Mouse (Mus musculus) cortical plate, adult 2 months (tissue): ENCODE data around the gene Mettl16. TPM values are rescaled to one million over a fixed set of nuclear protein-coding genes. Genes with fewer than 3 reads are reported as not detected.

Source experiments
- H3K27ac ChIP-seq: fragments of 200-500 bp; 2 replicates; pipeline ENCODE4 v1.5.1; 2012; ENCODE audit warnings: low read length, control low read depth, inconsistent platforms; ENCODE audit not compliant: insufficient read depth
- H3K4me1 ChIP-seq: fragments of 200-500 bp; 2 replicates; pipeline ENCODE4 v1.6.1; 2011; ENCODE audit warnings: low read length; ENCODE audit not compliant: control insufficient read depth, insufficient read depth
- H3K4me3 ChIP-seq: fragments of 200-500 bp; 2 replicates; pipeline ENCODE4 v1.5.1; 2011; ENCODE audit warnings: mild to moderate bottlenecking, low read length, control low read depth; ENCODE audit not compliant: insufficient read depth
- CTCF ChIP-seq: fragments of 200-500 bp; IDR thresholded peaks from 2 replicates; pipeline ENCODE4 v1.5.1; 2011; ENCODE audit warnings: mild to moderate bottlenecking, control low read depth, low read length; ENCODE audit not compliant: insufficient read depth; ENCODE audit errors: extremely low read depth
- POLR2A ChIP-seq: fragments of 200-500 bp; IDR thresholded peaks from 2 replicates; pipeline ENCODE4 v1.6.1; 2011; ENCODE audit warnings: mild to moderate bottlenecking, low read length, control low read depth; ENCODE audit not compliant: insufficient read depth; ENCODE audit errors: extremely low read depth
- polyA plus RNA-seq: library from polyadenylated mRNA; depleted of rRNA; stranded (reverse); fragments of >200 nt; gene quantifications from 2 replicates; pipeline ENCODE4 v1.2.3, GENCODE M21; 2012

Mettl16 gene
- polyA plus RNA-seq, 1 experiment = 15.1 TPM

DNA sequence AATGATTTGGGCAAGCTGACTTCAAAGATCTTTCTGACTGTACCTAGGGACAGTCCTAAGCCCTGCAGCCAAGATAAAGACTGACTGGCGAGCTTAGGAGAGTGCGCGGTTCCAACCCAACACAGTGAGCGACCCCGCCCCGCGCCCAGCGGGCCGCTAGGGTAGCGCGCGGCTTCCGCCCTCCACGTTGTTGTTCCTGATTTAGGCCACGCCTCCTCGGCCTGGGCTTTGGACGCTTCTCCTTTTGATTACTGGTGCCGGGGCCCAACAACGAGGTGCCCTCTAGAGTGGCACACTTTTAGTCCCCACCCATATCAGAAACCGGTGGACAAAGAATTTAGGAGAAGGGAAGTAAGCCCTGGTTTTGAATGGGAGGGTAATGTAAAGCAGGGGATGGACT lies 59.2 kb downstream of the Mettl16 start:
- Histone ChIP-seq H3K4me1 (0 out of 2 replicates have a peak, but pooled peaks cover 3% of the 10 kb centered on the region), H3K27ac (peak overlapping the region; percentile 62), H3K4me3 (peak overlapping the region; percentile 90)
- TF ChIP-seq CTCF = no peak
- no peak for TF ChIP-seq POLR2A

DNA sequence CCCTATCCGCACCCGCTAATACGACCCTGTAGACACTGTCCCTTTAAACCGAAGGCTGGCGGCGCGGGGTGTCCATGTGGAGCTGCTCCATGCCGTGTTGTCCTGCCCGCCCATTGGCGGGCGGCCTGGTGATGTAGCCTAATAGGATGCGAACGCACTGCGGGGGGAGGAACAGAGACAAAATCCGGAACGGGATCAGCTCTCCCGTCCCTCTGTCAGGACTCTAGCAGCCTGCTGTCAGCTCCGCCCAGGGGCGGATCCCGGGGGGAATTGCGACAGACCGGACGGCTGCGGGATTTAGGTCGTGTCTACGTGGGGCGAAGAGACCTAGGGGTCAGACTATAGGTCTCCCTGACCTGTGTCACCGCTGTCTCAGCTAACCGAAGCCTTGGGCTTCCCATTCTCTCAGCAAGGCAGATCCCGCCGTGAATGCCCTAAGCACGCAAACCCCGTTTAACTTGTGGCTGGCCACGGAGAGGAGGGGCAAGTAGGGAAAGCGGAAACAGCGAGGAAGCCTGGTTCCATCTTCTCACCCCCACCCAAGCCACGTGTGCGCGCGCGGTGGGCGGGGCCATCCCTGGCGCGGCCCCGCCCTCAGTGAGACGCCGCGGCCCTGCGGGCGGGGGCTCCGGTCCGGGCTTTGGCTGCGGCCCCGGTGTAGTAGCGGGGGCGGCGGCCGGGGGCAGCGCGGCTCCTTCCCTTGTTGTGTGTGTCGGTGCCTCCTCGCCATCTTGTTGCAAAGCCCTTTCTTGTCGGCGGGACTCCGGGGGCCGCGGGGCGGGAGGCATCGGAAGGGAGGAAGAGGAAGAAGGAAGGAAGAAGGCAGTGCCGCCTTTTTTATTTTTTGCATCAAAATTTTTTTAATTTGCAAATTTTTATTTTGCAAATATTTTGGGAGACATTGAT lies 59.9 kb downstream of the Mettl16 start, which contains the start of gene Mnt:
TSS of gene Mnt (plus strand) at position 665 of the 906 bp plus-strand sequence.
- TF ChIP-seq POLR2A (peak; percentile 14; the same call in 1 of the 2 replicates), CTCF (no peak)

DNA sequence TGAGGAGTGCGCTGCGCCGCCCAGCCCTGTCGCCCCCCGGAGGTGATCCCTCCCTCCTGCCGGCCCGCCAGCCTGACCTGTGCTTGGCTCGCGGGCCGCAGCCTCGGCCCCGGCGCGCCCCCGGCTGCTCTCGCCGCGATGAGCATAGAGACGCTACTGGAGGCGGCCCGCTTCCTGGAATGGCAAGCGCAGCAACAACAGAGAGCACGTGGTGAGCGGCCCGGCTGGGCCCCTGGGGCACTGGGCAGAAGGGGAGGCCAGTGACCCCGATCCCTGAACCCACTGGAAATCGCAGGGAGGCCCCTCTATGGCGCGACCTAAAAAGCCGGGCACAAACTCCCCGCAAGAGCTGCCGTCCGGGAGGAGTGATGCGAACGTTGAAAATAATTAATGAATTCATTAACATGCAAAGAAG lies 60.6 kb downstream of the Mettl16 start:
- peak overlapping the region; percentile 64 for H3K27ac ChIP-seq
- H3K4me3 ChIP-seq = peak overlapping the region; percentile 90
- 0 out of 2 replicates have a peak, but pooled peaks cover 3% of the 10 kb centered on the region for H3K4me1 ChIP-seq
- TF ChIP-seq CTCF = no peak
- no peak for TF ChIP-seq POLR2A

More for the DNA sequence above, 59.9 kb downstream of the Mettl16 start, which contains the start of gene Mnt:
- Histone ChIP-seq H3K4me3 (peak within 1 kb of the TSS; percentile 90), H3K4me1 (0 out of 2 replicates have a peak, but pooled peaks cover 3% of the 10 kb centered on the region), H3K27ac (peak within 1 kb of the TSS; percentile 96)

DNA sequence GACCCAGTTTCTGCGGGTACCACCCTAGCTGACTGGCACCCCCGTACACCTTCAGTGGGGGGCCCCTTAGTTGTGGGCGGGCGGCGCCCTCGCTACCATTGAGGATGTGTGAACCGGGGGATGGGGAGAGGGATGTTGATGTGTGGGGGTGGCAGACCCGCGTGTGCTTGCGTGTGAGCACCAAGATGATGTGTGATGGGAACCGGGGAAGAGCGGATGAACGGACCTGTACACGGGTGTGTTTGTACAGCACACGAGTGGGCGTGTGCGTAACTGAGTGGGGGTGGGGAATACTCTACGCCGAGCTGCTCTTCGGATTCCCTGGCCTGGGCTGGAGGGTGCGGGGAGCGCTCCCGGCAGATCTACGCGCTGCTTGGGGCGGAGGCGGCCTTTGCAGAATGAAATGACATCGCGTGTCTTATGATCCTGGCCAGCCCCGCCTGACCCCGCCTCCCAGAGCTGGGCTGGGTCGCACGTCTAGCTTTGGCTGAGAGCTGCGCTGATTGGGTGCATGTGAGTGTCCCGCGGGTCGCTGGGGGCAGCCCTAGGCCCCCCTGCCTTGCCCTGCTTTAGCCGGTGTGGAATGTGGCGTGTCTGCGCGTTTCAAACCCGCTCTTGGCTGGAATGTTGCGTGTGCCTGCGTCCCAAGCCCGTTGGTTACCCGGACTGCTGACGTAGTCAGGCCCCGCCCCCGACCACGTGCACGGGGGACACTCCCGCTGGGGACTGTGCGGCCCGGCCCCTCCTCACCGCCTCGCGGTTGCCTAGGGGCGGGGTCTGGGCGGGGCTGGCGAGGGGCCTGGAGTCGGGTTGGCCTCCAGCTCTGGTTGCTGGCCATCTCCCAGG lies 61.2 kb downstream of the Mettl16 start:
- TF ChIP-seq POLR2A = peak; percentile 79
- TF ChIP-seq CTCF = no peak
- peak overlapping the region; percentile 90 for H3K4me3 ChIP-seq
- peak overlapping the region; percentile 64 for H3K27ac ChIP-seq
- 0 out of 2 replicates have a peak, but pooled peaks cover 3% of the 10 kb centered on the region for H3K4me1 ChIP-seq

DNA sequence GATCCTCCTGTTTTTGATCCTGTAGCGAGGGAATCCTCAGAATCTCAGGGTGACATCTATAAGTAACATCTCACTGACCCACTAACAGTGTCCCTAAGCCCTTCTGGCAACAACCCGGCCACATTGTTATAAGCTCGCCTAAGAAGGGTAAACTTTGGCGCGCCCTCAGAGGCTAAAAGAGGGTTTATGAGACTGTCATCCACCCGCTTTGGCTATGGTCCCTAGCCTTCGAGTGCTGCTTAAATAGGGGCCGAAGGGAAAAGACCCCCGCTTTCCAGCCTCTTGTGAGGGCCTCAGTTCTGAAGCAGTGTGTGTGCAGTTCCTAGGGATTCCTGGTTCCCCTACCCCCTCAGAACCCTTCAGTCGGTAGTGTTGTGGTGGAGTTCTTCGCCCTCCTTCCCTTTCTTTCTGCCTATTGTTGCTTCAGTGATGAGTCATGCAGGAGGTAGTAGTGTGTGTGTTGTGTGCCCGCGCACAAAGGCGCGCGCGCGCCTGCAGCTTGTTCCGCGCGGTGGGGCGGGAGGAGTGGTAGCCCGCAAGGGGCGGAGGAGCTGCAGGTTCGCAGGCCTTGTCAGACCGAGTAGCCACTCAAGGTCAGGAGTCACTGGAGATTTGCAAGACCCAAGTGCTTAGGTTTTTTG lies 62.0 kb downstream of the Mettl16 start:
- Histone ChIP-seq H3K27ac (peak overlapping the region; percentile 55; the same call in 1 of the 2 replicates), H3K4me1 (0 out of 2 replicates have a peak, but pooled peaks cover 3% of the 10 kb centered on the region), H3K4me3 (peak overlapping the region; percentile 90)
- no peak for TF ChIP-seq CTCF
- TF ChIP-seq POLR2A = no peak

DNA sequence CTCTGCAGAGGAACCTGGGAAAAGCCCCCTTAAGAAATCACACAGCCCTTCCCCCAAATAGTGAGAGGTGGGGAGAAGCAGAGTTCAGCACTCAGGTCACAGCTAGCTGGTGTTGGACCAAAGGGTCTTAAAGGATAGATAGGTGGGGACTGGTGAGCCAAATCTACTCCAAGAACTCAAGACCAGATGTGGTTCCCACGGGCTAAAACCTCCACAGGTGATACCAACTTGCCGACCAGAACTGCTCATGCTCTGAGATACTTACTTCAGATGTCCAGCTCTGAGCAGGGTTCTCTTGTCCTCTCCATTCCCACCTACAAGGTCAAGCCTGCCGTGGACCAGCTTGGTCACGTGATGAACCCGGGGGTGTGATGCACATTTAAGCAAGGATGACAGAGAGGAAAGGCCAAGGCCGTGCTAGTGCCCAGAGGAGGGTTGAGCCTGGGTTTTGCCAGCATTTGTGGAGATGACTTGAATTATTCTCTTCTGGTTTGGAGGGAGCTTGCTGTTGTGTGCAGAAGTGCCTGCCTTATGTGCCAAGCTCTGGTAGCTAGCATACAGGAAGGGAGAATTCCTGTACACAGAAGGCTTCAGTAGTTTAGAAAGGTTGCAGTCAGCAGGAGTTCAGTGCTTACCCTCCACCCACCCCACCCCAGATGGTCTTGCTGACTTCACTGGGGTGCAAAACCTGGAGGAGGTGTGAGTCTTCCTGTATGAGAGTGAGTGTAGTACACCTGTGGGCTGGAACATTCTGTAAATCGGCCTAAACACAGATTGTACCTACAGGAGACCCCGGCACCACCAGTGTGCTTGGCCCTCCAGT lies 63.1 kb downstream of the Mettl16 start:
- Histone ChIP-seq H3K27ac (no peak overlapping the region), H3K4me3 (no peak overlapping the region), H3K4me1 (0 out of 2 replicates have a peak, but pooled peaks cover 3% of the 10 kb centered on the region)
- no peak for TF ChIP-seq POLR2A
- no peak for TF ChIP-seq CTCF

DNA sequence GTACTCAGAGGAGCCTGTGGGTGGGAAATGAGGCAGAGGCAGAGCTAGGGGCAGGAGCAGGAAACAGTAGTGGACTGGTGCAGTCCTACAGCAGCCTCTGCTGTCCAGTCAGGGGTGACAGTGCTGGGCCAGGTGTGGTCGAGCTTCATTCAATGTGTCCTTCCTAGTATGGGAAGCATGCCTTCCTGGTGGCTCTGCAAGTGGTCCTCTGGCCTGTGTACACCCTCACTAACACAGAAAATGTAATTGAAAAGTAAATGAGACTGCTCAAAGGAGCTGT lies 63.7 kb downstream of the Mettl16 start:
- Histone ChIP-seq H3K4me3 (no peak overlapping the region), H3K27ac (no peak overlapping the region), H3K4me1 (peaks cover 5% of the 10 kb centered on the region; the same call in 1 of the 2 replicates)
- TF ChIP-seq CTCF (no peak), POLR2A (no peak)

DNA sequence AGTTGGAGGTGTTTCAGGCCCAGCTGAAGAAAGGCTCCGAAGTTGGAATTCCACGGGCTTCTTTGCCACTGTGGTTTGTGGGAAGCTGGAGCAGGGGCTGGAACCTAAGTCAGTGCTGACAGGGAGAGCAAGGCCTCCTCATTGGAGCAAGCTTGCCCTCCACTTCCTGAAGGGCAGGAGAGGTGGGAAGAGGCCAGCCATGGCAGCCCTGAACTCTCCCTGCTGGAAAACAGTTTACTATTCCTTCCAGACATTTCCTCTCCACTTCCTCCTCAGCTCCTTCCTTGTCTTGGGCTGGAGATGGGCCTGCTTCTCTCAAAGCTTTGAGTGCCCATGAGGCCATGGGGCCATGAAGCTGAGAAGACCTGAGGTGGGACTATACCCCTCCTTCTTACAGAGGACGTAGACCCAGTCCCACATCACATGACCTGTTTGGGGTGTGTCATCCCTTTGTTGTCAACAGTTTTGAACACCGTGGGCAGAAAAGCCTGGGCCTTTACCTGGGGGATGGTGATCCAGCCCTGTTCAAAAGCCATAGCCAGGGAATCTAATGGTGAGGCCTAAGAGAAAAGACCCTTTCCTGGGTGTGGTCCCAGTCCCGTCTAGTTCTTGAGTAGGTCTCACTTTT lies 64.1 kb downstream of the Mettl16 start:
- no peak for TF ChIP-seq POLR2A
- TF ChIP-seq CTCF = no peak
- H3K27ac ChIP-seq = no peak overlapping the region
- peaks cover 6% of the 10 kb centered on the region; the same call in 1 of the 2 replicates for H3K4me1 ChIP-seq
- no peak overlapping the region for H3K4me3 ChIP-seq
